Mouse (Mus musculus): Measurements from ENCODE around the gene Rgs8.

The Rgs8 gene

GRCm38 (mm10) chr1:153652938-153653623 is at the start of gene Rgs8:
Gene Rgs8 (plus strand): TSS chr1:153653025.
- no peak for DNase-seq (ENCODE audit: low spot score)

- DNase-seq (ENCODE audit: low spot score) = peak; percentile 15
Observed at GRCm38 (mm10) chr1:153617340-153617830, 35.4 kb upstream of the Rgs8 start.

GRCm38 (mm10) chr1:153623036-153623435 is 29.8 kb upstream of the Rgs8 start:
- DNase-seq (ENCODE audit: low spot score) = no peak

- no peak for DNase-seq (ENCODE audit: low spot score)
Observed at GRCm38 (mm10) chr1:153632686-153633085, 20.1 kb upstream of the Rgs8 start.

GRCm38 (mm10) chr1:153635056-153635455 is 17.8 kb upstream of the Rgs8 start:
- no peak for DNase-seq (ENCODE audit: low spot score)

- peak; percentile 14 for DNase-seq (ENCODE audit: low spot score)
Observed at GRCm38 (mm10) chr1:153635521-153635920, 17.3 kb upstream of the Rgs8 start.

GRCm38 (mm10) chr1:153636821-153637220 is 16.0 kb upstream of the Rgs8 start:
- no peak for DNase-seq (ENCODE audit: low spot score)

- DNase-seq (ENCODE audit: low spot score) = peak; percentile 21
Observed at GRCm38 (mm10) chr1:153641492-153641939, 11.3 kb upstream of the Rgs8 start.

- peak; percentile 21 for DNase-seq (ENCODE audit: low spot score)
Observed at GRCm38 (mm10) chr1:153641940-153642501, 10.8 kb upstream of the Rgs8 start.

- no peak for DNase-seq (ENCODE audit: low spot score)
Observed at GRCm38 (mm10) chr1:153653674-153654073, 849 bp downstream of the Rgs8 start.

- no peak for DNase-seq (ENCODE audit: low spot score)
Observed at GRCm38 (mm10) chr1:153659666-153660065, 6.8 kb downstream of the Rgs8 start.

- no peak for DNase-seq (ENCODE audit: low spot score)
Observed at GRCm38 (mm10) chr1:153660982-153661688, 8.3 kb downstream of the Rgs8 start.

GRCm38 (mm10) chr1:153661689-153662002 is 8.8 kb downstream of the Rgs8 start:
- no peak for DNase-seq (ENCODE audit: low spot score)

- no peak for DNase-seq (ENCODE audit: low spot score)
Observed at GRCm38 (mm10) chr1:153662362-153662761, 9.5 kb downstream of the Rgs8 start.

- DNase-seq (ENCODE audit: low spot score) = no peak
Observed at GRCm38 (mm10) chr1:153665066-153665715, 12.4 kb downstream of the Rgs8 start.

- no peak for DNase-seq (ENCODE audit: low spot score)
Observed at GRCm38 (mm10) chr1:153666236-153666635, 13.4 kb downstream of the Rgs8 start.

GRCm38 (mm10) chr1:153667244-153667727 is 14.5 kb downstream of the Rgs8 start:
- DNase-seq (ENCODE audit: low spot score) = no peak

- DNase-seq (ENCODE audit: low spot score) = no peak
Observed at GRCm38 (mm10) chr1:153667781-153668180, 15.0 kb downstream of the Rgs8 start.

- peak; percentile 25 for DNase-seq (ENCODE audit: low spot score)
Observed at GRCm38 (mm10) chr1:153669086-153669485, 16.3 kb downstream of the Rgs8 start.

GRCm38 (mm10) chr1:153669728-153670127 is 16.9 kb downstream of the Rgs8 start:
- DNase-seq (ENCODE audit: low spot score) = no peak

- DNase-seq (ENCODE audit: low spot score) = no peak
Observed at GRCm38 (mm10) chr1:153671352-153671751, 18.5 kb downstream of the Rgs8 start.

- DNase-seq (ENCODE audit: low spot score) = no peak
Observed at GRCm38 (mm10) chr1:153672698-153673097, 19.9 kb downstream of the Rgs8 start.
